Mouse (Mus musculus): ENCODE data around the gene Ropn1.

GRCm38 (mm10) chr16:34671966-34672365, 22.2 kb downstream of the Ropn1 start:
- TF ChIP-seq POLR2A (IDR thresholded peaks at IDR 0.05; ENCODE audit: control insufficient read depth, extremely low read depth, insufficient read depth, low read length, poor library complexity) (no peak), CTCF (IDR thresholded peaks at IDR 0.05; ENCODE audit: borderline replicate concordance, control insufficient read depth, extremely low read depth, insufficient read depth, low read length, poor library complexity) (no peak)
